ENCODE assay signal across 8 mouse cellular contexts in genomic region chr19:5871683-5872082, GRCm38 (mm10). TPM values are rescaled to one million over a fixed set of nuclear protein-coding genes. Genes with fewer than 3 reads are reported as not detected.
A peak's percentile ranks its signal among the peaks of the same experiment; 100 is the strongest.
DNase-seq lines count a peak whose midpoint lies in the region; ATAC-seq and TF ChIP-seq lines count a peak whose summit lies in the region.

No protein-coding gene starts in this region.

- H3K4me2 ChIP-seq in hindbrain, embryonic 11.5 days (replicated peaks; ENCODE audit: low read depth, low read length) = no peak overlapping the region
- no peak overlapping the region for H3K4me2 ChIP-seq in hindbrain, postnatal 0 days (ENCODE audit: low read depth, low read length)
- 0 out of 2 replicates have a peak overlapping the region, but pooled peaks have one; percentile 16 for H3K4me2 ChIP-seq in hindbrain, embryonic 13.5 days
- peak overlapping the region; percentile 14; the same call in 1 of the 2 replicates for H3K4me2 ChIP-seq in midbrain, embryonic 13.5 days (replicated peaks)

- peak; percentile 29 for DNase-seq in hindbrain, embryonic 11.5 days (ENCODE audit: low spot score)
- DNase-seq in hindbrain, postnatal 0 days (ENCODE audit: low spot score) = no peak
- DNase-seq in embryonic facial prominence, embryonic 10.5 days (ENCODE audit: low spot score) = no peak
- DNase-seq in cerebellum, postnatal 4 days (ENCODE audit: low spot score in 2 of 2) = no peak
- DNase-seq in gastrocnemius, postnatal 10 days = no peak
- DNase-seq in retina, embryonic 14.5 days (ENCODE audit: low spot score) = no peak

- peaks cover 4% of the 10 kb centered on the region; the same call in 1 of the 2 replicates for H3K4me1 ChIP-seq in hindbrain, embryonic 11.5 days (replicated peaks; ENCODE audit: control insufficient read depth, insufficient read depth, low read length)
- peaks cover 14% of the 10 kb centered on the region for H3K4me1 ChIP-seq in hindbrain, postnatal 0 days (ENCODE audit: insufficient read depth, low read length)
- peaks cover 61% of the 10 kb centered on the region for H3K4me1 ChIP-seq in embryonic facial prominence, embryonic 10.5 days
- H3K4me1 ChIP-seq in hindbrain, embryonic 13.5 days (replicated peaks) = peaks cover 45% of the 10 kb centered on the region
- peaks cover 37% of the 10 kb centered on the region for H3K4me1 ChIP-seq in midbrain, embryonic 13.5 days (replicated peaks)

- no peaks in the 10 kb centered on the region for H3K9me3 ChIP-seq in hindbrain, embryonic 11.5 days (ENCODE audit: control insufficient read depth, low read length)
- H3K9me3 ChIP-seq in hindbrain, postnatal 0 days (ENCODE audit: low read length) = no peaks in the 10 kb centered on the region
- no peaks in the 10 kb centered on the region for H3K9me3 ChIP-seq in embryonic facial prominence, embryonic 10.5 days
- no peaks in the 10 kb centered on the region for H3K9me3 ChIP-seq in hindbrain, embryonic 13.5 days
- no peaks in the 10 kb centered on the region for H3K9me3 ChIP-seq in midbrain, embryonic 13.5 days

- H3K27me3 ChIP-seq in hindbrain, embryonic 11.5 days (ENCODE audit: control insufficient read depth, insufficient read depth, low read length) = no peaks in the 10 kb centered on the region
- no peaks in the 10 kb centered on the region for H3K27me3 ChIP-seq in hindbrain, postnatal 0 days (ENCODE audit: insufficient read depth, low read length)
- H3K27me3 ChIP-seq in embryonic facial prominence, embryonic 10.5 days (replicated peaks; ENCODE audit: low read depth, poor library complexity, severe bottlenecking) = no peaks in the 10 kb centered on the region
- H3K27me3 ChIP-seq in hindbrain, embryonic 13.5 days = no peaks in the 10 kb centered on the region
- no peaks in the 10 kb centered on the region for H3K27me3 ChIP-seq in midbrain, embryonic 13.5 days

- no peak for TF ChIP-seq CTCF in hindbrain, postnatal 0 days (IDR thresholded peaks at IDR 0.05; ENCODE audit: low read depth)

- no peak overlapping the region for H3K4me3 ChIP-seq in hindbrain, embryonic 11.5 days (ENCODE audit: low read depth, low read length)
- H3K4me3 ChIP-seq in hindbrain, postnatal 0 days (ENCODE audit: low read length) = no peak overlapping the region
- peak overlapping the region; percentile 45 for H3K4me3 ChIP-seq in embryonic facial prominence, embryonic 10.5 days
- no peak overlapping the region for H3K4me3 ChIP-seq in hindbrain, embryonic 13.5 days
- H3K4me3 ChIP-seq in midbrain, embryonic 13.5 days (replicated peaks) = no peak overlapping the region

- WGBS in hindbrain, embryonic 11.5 days = 55% methylated on average over 6 of the region's 6 CpGs
- 48% methylated on average over 6 of the region's 6 CpGs for WGBS in hindbrain, postnatal 0 days
- WGBS in embryonic facial prominence, embryonic 10.5 days = 42% methylated on average over 6 of the region's 6 CpGs
- WGBS in hindbrain, embryonic 13.5 days = 60% methylated on average over 6 of the region's 6 CpGs
- 58% methylated on average over 6 of the region's 6 CpGs for WGBS in midbrain, embryonic 13.5 days

- no peak for ATAC-seq in hindbrain, embryonic 11.5 days (ENCODE audit: low FRiP score)
- ATAC-seq in hindbrain, postnatal 0 days = no peak
- ATAC-seq in hindbrain, embryonic 13.5 days (ENCODE audit: low FRiP score) = no peak
- no peak for ATAC-seq in midbrain, embryonic 13.5 days

- no peaks in the 10 kb centered on the region for H3K36me3 ChIP-seq in hindbrain, embryonic 11.5 days (ENCODE audit: control insufficient read depth, insufficient read depth, low read length)
- peaks cover 8% of the 10 kb centered on the region; the same call in 1 of the 2 replicates for H3K36me3 ChIP-seq in hindbrain, postnatal 0 days (ENCODE audit: insufficient read depth, low read length)
- H3K36me3 ChIP-seq in embryonic facial prominence, embryonic 10.5 days (replicated peaks) = peaks cover 57% of the 10 kb centered on the region
- H3K36me3 ChIP-seq in hindbrain, embryonic 13.5 days = peaks cover 40% of the 10 kb centered on the region
- peaks cover 50% of the 10 kb centered on the region for H3K36me3 ChIP-seq in midbrain, embryonic 13.5 days

- H3K27ac ChIP-seq in hindbrain, embryonic 11.5 days (ENCODE audit: low read depth, low read length) = peak overlapping the region; percentile 62
- H3K27ac ChIP-seq in hindbrain, postnatal 0 days = no peak overlapping the region
- peak overlapping the region; percentile 89 for H3K27ac ChIP-seq in embryonic facial prominence, embryonic 10.5 days (replicated peaks)
- peak overlapping the region; percentile 76; the same call in 1 of the 2 replicates for H3K27ac ChIP-seq in hindbrain, embryonic 13.5 days
- peak overlapping the region; percentile 35; the same call in 1 of the 2 replicates for H3K27ac ChIP-seq in midbrain, embryonic 13.5 days

- H3K9ac ChIP-seq in hindbrain, embryonic 11.5 days (ENCODE audit: low read depth, low read length) = peak overlapping the region; percentile 37
- no peak overlapping the region for H3K9ac ChIP-seq in hindbrain, postnatal 0 days (replicated peaks; ENCODE audit: low read length)
- H3K9ac ChIP-seq in hindbrain, embryonic 13.5 days = peak overlapping the region; percentile 53
- H3K9ac ChIP-seq in midbrain, embryonic 13.5 days (replicated peaks) = peak overlapping the region; percentile 32; the same call in 1 of the 2 replicates

RNA-seq across cellular contexts. Expression of gene Frmd8, which starts 3.4 kb away (rescaled TPM):
- polyA plus RNA-seq in hindbrain, embryonic 11.5 days (2014; fragmentation: Nextera tagmentation; extraction: Ambion mirVana) = 14.9 and 15.8 TPM in 2 replicates
- 19.8 and 43.2 TPM in 2 replicates for total RNA-seq in hindbrain, postnatal 0 days (2014; rRNA removed)
- polyA plus RNA-seq in hindbrain, postnatal 0 days (2015; fragmentation: Nextera tagmentation; extraction: Ambion mirVana) = 12.5 and 13.7 TPM in 2 replicates
- 44.6 and 45.4 TPM in 2 replicates for polyA plus RNA-seq in embryonic facial prominence, embryonic 10.5 days (2016; fragmentation: Nextera tagmentation; extraction: Ambion mirVana)
- 17.5 and 19.3 TPM in 2 replicates for polyA plus RNA-seq in hindbrain, embryonic 13.5 days (2015; fragmentation: Nextera tagmentation; extraction: Ambion mirVana)
- polyA plus RNA-seq in midbrain, embryonic 13.5 days (2015; fragmentation: Nextera tagmentation; extraction: Ambion mirVana) = 16.8 and 19.0 TPM in 2 replicates
- 10 to 100 TPM in 1 of 2 experiments, 1 to 10 TPM in 1; 7.4 to 10.3 TPM for total RNA-seq in gastrocnemius, postnatal 10 days (2021)

RNA-seq across cellular contexts. Expression of gene Slc25a45, which starts 5.9 kb away (rescaled TPM):
- polyA plus RNA-seq in hindbrain, embryonic 11.5 days (2014; fragmentation: Nextera tagmentation; extraction: Ambion mirVana) = 1.0 and 1.1 TPM in 2 replicates
- total RNA-seq in hindbrain, postnatal 0 days (2014; rRNA removed) = 2.1 and 6.0 TPM in 2 replicates
- polyA plus RNA-seq in hindbrain, postnatal 0 days (2015; fragmentation: Nextera tagmentation; extraction: Ambion mirVana) = 1.8 and 2.8 TPM in 2 replicates
- polyA plus RNA-seq in embryonic facial prominence, embryonic 10.5 days (2016; fragmentation: Nextera tagmentation; extraction: Ambion mirVana) = 2.5 and 2.9 TPM in 2 replicates
- 2.6 and 2.8 TPM in 2 replicates for polyA plus RNA-seq in hindbrain, embryonic 13.5 days (2015; fragmentation: Nextera tagmentation; extraction: Ambion mirVana)
- 1.4 and 2.0 TPM in 2 replicates for polyA plus RNA-seq in midbrain, embryonic 13.5 days (2015; fragmentation: Nextera tagmentation; extraction: Ambion mirVana)
- 1 to 10 TPM; 2.6 to 3.5 TPM for total RNA-seq in gastrocnemius, postnatal 10 days (2021)

RNA-seq across cellular contexts. Expression of gene Tigd3, which starts 22.3 kb away (rescaled TPM):
- 7.0 and 7.5 TPM in 2 replicates for polyA plus RNA-seq in hindbrain, embryonic 11.5 days (2014; fragmentation: Nextera tagmentation; extraction: Ambion mirVana)
- total RNA-seq in hindbrain, postnatal 0 days (2014; rRNA removed) = 7.5 and 10.1 TPM in 2 replicates
- 7.1 and 7.5 TPM in 2 replicates for polyA plus RNA-seq in hindbrain, postnatal 0 days (2015; fragmentation: Nextera tagmentation; extraction: Ambion mirVana)
- polyA plus RNA-seq in embryonic facial prominence, embryonic 10.5 days (2016; fragmentation: Nextera tagmentation; extraction: Ambion mirVana) = 6.8 and 7.4 TPM in 2 replicates
- 15.2 and 15.9 TPM in 2 replicates for polyA plus RNA-seq in hindbrain, embryonic 13.5 days (2015; fragmentation: Nextera tagmentation; extraction: Ambion mirVana)
- polyA plus RNA-seq in midbrain, embryonic 13.5 days (2015; fragmentation: Nextera tagmentation; extraction: Ambion mirVana) = 16.4 and 16.9 TPM in 2 replicates
- total RNA-seq in gastrocnemius, postnatal 10 days (2021) = under 1 TPM; 0.82 to 0.95 TPM

RNA-seq across cellular contexts. Expression of gene Dpf2, which starts 41.1 kb away (rescaled TPM):
- polyA plus RNA-seq in hindbrain, embryonic 11.5 days (2014; fragmentation: Nextera tagmentation; extraction: Ambion mirVana) = 154 and 171 TPM in 2 replicates
- total RNA-seq in hindbrain, postnatal 0 days (2014; rRNA removed) = 61.7 and 77.4 TPM in 2 replicates
- polyA plus RNA-seq in hindbrain, postnatal 0 days (2015; fragmentation: Nextera tagmentation; extraction: Ambion mirVana) = 69.5 and 70.2 TPM in 2 replicates
- 231 and 251 TPM in 2 replicates for polyA plus RNA-seq in embryonic facial prominence, embryonic 10.5 days (2016; fragmentation: Nextera tagmentation; extraction: Ambion mirVana)
- 128 and 137 TPM in 2 replicates for polyA plus RNA-seq in hindbrain, embryonic 13.5 days (2015; fragmentation: Nextera tagmentation; extraction: Ambion mirVana)
- polyA plus RNA-seq in midbrain, embryonic 13.5 days (2015; fragmentation: Nextera tagmentation; extraction: Ambion mirVana) = 157 and 158 TPM in 2 replicates
- 10 to 100 TPM; 86.8 to 90.9 TPM for total RNA-seq in gastrocnemius, postnatal 10 days (2021)

RNA-seq across cellular contexts. Expression of gene Cdc42ep2, which starts 52.9 kb away (rescaled TPM):
- 3.4 TPM in 2 replicates for polyA plus RNA-seq in hindbrain, embryonic 11.5 days (2014; fragmentation: Nextera tagmentation; extraction: Ambion mirVana)
- total RNA-seq in hindbrain, postnatal 0 days (2014; rRNA removed) = 22.0 and 28.0 TPM in 2 replicates
- 17.4 and 18.0 TPM in 2 replicates for polyA plus RNA-seq in hindbrain, postnatal 0 days (2015; fragmentation: Nextera tagmentation; extraction: Ambion mirVana)
- 1.5 and 2.2 TPM in 2 replicates for polyA plus RNA-seq in embryonic facial prominence, embryonic 10.5 days (2016; fragmentation: Nextera tagmentation; extraction: Ambion mirVana)
- polyA plus RNA-seq in hindbrain, embryonic 13.5 days (2015; fragmentation: Nextera tagmentation; extraction: Ambion mirVana) = 11.5 and 12.4 TPM in 2 replicates
- polyA plus RNA-seq in midbrain, embryonic 13.5 days (2015; fragmentation: Nextera tagmentation; extraction: Ambion mirVana) = 7.5 and 7.8 TPM in 2 replicates
- 10 to 100 TPM; 16.6 to 20.9 TPM for total RNA-seq in gastrocnemius, postnatal 10 days (2021)

Comparison
In these comparisons a context has a peak if more than half of its experiments do, and no peak if none do; other contexts are left out.
1. H3K4me2 ChIP-seq: peak in hindbrain, embryonic 13.5 days (single experiment) and midbrain, embryonic 13.5 days (single experiment); none in hindbrain, embryonic 11.5 days (single experiment) and hindbrain, postnatal 0 days (single experiment).